Mouse (Mus musculus) T-helper 1 cell (primary cell): ENCODE measurements at regions not wholly inside any gene's neighbourhood (a gene's known extent, or its start where the extent isn't known, plus 50 kb on each side); places are given as distances from the start of the nearest gene placed in this dataset.
"Not testable (repeated sequence)": the region's sequence is repeated elsewhere in the genome, so short reads cannot be mapped to it uniquely, and the experiment has no call there.

ENCODE experiments used
- in situ Hi-C: fragments of 300-600 bp; cut with MboI, MseI; formaldehyde crosslinking; loops from one replicate; pipeline ENCODE4 v1.15.1; 2025; ENCODE audit warnings: high pct_unique_total_duplicates

GRCm38 (mm10) chr5:3141841-3142240 is 199.4 kb upstream of the Cdk6 start:
- in situ Hi-C loops: not testable (repeated sequence)

DNA sequence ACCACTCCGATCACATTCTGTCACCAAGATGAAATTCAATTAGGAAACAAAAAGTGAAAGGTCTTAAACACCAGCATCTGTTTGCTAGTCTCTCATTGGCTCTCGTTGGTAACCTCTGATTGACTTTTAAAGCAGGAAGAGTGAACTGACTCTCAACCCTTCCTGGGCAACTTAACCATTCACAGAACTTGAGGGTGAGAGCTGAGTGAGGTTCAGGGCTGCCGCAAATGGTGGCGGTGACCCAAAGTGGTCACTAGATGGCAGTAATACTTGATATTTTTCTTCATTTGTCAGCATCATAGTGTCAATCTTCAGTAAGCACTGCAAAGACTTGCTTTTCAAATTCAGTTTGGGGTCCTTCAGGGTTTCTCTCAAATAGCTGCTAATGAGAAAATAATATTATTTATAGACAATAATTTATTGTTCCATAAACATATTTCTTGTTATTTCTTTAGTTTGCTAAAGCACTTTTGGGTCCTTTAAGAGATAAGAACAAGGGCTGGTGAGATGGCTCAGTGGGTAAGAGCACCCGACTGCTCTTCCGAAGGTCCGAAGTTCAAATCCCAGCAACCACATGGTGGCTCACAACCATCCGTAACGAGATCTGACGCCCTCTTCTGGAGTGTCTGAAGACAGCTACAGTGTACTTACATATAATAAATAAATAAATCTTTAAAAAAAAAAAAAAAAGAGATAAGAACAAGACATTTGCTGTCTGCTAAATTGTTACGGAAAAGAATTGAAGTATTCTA is 194.6 kb upstream of the Cdk6 start:
- in situ Hi-C loops: not testable (repeated sequence)

- in situ Hi-C loops: loop anchor here (5.0 kb wide), 1 partner anchor 192 kb away; the partner anchor contains the start of gene Cdk6
Measured at GRCm38 (mm10) chr5:3149886-3150285, 191.4 kb upstream of the Cdk6 start.

DNA sequence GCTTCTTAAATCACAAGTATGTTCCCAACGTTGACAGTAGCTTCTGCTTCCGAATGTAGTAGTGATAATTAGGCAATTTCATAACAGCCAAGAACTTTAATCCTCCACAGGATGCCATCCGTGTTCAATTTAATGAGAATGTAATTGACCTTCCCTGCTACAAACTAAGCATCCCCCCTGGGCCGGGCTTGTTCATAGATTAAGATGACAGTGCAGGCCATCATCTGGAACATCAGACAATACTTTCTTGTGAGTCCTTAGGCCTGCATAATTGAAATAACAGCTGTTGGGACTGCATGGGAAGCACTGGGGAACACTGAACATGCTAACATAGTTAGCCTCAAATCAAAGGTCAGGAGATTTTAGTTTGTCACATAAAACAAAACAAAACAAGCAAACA is 190.5 kb upstream of the Cdk6 start:
- in situ Hi-C loops: loop anchor here (5.0 kb wide), 1 partner anchor 192 kb away; the partner anchor contains the start of gene Cdk6

GRCm38 (mm10) chr5:3151534-3152148 is 189.6 kb upstream of the Cdk6 start:
- in situ Hi-C loops: loop anchor here (5.0 kb wide), 1 partner anchor 191 kb away; the partner anchor contains the start of gene Cdk6

DNA sequence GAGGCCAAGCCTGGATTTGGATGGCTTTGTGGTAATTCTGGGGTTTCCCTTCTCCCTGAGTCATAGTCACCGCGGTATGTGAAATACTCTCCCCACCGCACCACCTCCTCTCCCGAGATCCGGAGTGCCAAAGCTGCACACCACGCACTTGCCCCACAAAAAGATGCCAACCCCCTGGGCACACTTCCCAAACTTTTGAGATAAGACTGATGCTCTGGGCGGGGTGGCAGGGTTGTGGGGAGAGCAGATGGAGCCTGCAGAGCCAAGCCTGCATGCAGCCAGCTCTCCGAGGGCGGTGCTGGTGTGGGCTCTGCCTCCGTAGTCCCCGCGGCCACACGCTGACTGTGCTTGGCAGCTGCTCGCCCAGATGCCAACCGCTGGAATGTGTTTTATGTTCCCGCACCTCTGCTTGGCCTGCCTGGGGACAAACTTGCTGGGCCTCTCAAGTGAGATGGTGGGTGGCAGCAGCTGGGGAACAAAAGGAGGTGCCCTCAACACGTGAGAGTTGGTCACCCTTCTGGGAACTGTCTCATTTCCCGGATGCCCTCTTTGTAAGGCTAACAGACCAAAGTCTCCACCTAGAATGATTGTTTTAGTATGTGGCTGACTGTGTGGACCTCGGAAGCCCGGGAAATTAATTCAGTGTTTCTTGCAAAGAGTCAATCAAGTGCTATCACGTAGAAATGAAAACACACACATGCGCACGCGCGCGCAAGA is 189.0 kb upstream of the Cdk6 start:
- in situ Hi-C loops: loop anchor here (5.0 kb wide), 1 partner anchor 190 kb away; the partner anchor contains the start of gene Cdk6

- in situ Hi-C loops: not testable (repeated sequence)
Measured at GRCm38 (mm10) chr5:3165511-3165910, 175.8 kb upstream of the Cdk6 start.

DNA sequence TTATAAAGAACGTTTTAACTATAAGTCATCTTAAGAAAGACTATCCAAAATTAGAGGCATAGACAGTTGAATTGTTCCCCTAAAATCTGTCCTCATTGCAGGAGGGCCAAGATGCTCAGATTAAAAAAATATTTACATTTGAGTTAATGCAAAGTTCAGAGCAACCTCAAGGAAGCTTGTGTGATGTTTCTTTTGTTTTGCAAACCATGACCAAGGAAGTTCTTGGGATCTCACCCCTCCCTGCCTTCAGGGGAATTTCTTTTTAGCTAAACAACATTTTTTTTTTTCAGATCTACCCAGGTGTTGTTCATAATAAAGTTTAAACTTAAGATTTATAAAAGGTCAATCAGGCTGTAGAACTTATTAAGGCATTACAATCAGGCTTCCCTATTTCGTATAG is 174.8 kb upstream of the Cdk6 start:
- in situ Hi-C loops: not testable (repeated sequence)

DNA sequence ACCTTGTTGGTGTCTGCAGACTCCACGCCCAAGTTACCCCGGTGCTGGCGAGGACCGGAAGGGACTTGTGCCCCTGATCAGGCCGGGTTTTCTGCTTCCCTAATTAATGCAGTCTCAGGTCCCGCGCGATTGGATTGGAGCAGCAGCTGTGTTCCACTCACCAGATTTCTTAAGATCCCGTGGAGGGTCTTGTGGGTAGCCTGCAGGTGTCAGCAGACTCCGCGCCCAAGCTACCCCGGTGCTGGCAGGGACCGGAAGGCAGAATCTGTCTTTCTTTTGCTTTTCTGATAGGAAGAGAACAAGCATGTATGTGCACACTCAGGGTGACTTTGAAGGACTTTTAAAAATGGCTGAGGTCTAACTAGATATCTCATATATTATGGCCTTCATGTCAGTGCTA is 147.7 kb upstream of the Cdk6 start:
- in situ Hi-C loops: not testable (repeated sequence)

GRCm38 (mm10) chr5:3197952-3198841 is 143.1 kb upstream of the Cdk6 start:
- in situ Hi-C loops: no loop called here

GRCm38 (mm10) chr5:3198869-3199550 is 142.3 kb upstream of the Cdk6 start:
- in situ Hi-C loops: not testable (repeated sequence)

DNA sequence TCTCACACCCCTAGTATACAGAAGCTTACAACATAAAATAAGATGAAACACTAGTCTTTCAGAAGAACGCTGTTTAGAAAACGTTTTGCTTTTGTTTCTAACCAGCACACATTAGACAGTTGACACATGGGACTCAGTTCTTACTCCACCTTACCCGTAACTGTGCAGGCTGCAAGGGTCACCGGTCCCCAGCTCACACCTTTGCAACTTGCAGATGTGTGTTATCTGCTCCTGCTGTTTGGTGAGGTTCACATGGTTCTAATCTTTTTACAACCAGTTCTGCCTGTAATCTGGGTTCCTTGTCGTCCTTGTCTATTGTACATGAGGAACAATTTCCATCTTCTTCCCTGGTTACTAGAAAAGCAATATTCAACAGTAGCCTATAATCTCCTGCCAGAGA is 135.1 kb upstream of the Cdk6 start:
- in situ Hi-C loops: loop anchor here (5.0 kb wide), 1 partner anchor 61 kb away; no protein-coding TSS in a partner anchor

- in situ Hi-C loops: loop anchor here (5.0 kb wide), 1 partner anchor 59 kb away; no protein-coding TSS in a partner anchor
Measured at GRCm38 (mm10) chr5:3208293-3208692, 133.0 kb upstream of the Cdk6 start.

GRCm38 (mm10) chr5:3211284-3211683 is 130.0 kb upstream of the Cdk6 start:
- in situ Hi-C loops: no loop called here

DNA sequence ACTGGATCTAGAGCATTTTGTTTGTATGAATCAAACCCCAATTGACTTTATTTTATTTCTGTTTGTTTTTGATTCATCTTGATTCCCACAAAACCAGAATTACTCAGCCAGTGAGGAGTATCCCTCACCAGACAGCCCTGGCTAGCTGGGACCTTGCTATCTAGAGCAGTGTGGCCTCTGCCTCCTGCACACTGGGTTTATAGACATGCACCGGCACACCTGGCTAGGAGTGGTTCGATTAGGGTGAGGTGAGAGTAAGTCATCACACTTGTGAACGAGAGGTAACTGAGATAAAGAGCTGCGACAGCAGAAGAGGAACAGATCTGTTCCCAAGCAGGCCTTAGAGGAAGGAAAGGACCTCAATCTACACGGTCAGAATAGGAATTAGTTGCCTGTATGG is 125.2 kb upstream of the Cdk6 start:
- in situ Hi-C loops: no loop called here

- in situ Hi-C loops: no loop called here
Measured at GRCm38 (mm10) chr5:3219230-3219629, 122.1 kb upstream of the Cdk6 start.

- in situ Hi-C loops: no loop called here
Measured at GRCm38 (mm10) chr5:3219770-3220169, 121.5 kb upstream of the Cdk6 start.

- in situ Hi-C loops: not testable (repeated sequence)
Measured at GRCm38 (mm10) chr5:3223819-3224218, 117.5 kb upstream of the Cdk6 start.

- in situ Hi-C loops: not testable (repeated sequence)
Measured at GRCm38 (mm10) chr5:3224392-3225054, 116.8 kb upstream of the Cdk6 start.

DNA sequence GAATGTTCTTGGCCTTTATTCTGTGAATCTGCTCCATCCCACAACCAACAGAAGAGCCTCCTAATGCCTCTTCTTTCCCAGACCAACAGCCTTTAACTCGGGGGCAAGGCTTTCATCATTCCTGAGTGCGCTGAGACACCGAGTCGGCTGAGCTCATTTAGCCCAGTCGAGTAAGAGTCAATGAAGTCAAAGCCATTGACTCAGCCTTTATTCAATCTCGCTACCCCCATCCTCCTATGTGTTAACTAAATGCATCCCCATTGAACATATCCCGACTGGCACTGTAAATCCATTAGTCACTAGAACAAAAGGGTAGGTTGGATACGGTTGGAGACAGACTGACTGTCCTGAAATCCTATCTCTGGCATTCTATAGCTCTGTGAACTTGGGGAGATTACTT is 115.9 kb upstream of the Cdk6 start:
- in situ Hi-C loops: not testable (repeated sequence)
